Mouse (Mus musculus) CH12.LX (cell line): ENCODE results near the gene 1700022I11Rik. TPM values are rescaled to one million over a fixed set of nuclear protein-coding genes. Genes with fewer than 3 reads are reported as not detected.
A peak's percentile ranks its signal among the peaks of the same experiment; 100 is the strongest.

Experiments used
- DNase-seq: peaks from one replicate; pipeline ENCODE4 v3.0.0-alpha.2; 2013; ENCODE audit errors: extremely low read depth
- H3K27ac ChIP-seq: 2 replicates; pipeline ENCODE4 v1.5.1; 2012; ENCODE audit warnings: low read depth, mild to moderate bottlenecking, control low read depth, moderate library complexity; ENCODE audit not compliant: insufficient read depth
- H3K27me3 ChIP-seq: replicated peaks from 2 replicates; pipeline ENCODE3; 2012; ENCODE audit warnings: inconsistent platforms
- H3K36me3 ChIP-seq, 2 experiments: replicated peaks in 1 of 2; 2 replicates each; pipeline versions ENCODE3 to v1.6.1; 2012; ENCODE audit warnings: inconsistent platforms in 1 of 2, low read length in 1 of 2, mild to moderate bottlenecking in 1 of 2, mixed read lengths in 1 of 2, moderate library complexity in 1 of 2; ENCODE audit not compliant: control insufficient read depth in 1 of 2, insufficient read depth in 1 of 2
- H3K4me1 ChIP-seq, 2 experiments: 2 replicates each; pipeline ENCODE4 v1.6.1; 2012; ENCODE audit warnings: inconsistent platforms in 1 of 2, moderate library complexity in 1 of 2; ENCODE audit not compliant: insufficient read depth in 2 of 2, control insufficient read depth in 1 of 2
- H3K4me2 ChIP-seq: 2 replicates; pipeline ENCODE4 v1.6.1; 2012; ENCODE audit warnings: low read depth, mild to moderate bottlenecking, control low read depth; ENCODE audit not compliant: poor library complexity, insufficient read depth, severe bottlenecking
- H3K4me3 ChIP-seq, 3 experiments: fragments of 150-350 bp in 1 of 3; sonication (generic) in 1 of 3; replicated peaks in 1 of 3; 2 replicates each; pipeline versions ENCODE3 to v1.5.1; 2011 to 2012; ENCODE audit warnings: low read depth in 2 of 3, low read length in 2 of 3, mild to moderate bottlenecking in 2 of 3, moderate library complexity in 2 of 3, control low read depth in 1 of 3, improper control_type of control experiment in 1 of 3, inconsistent platforms in 1 of 3, mixed read lengths in 1 of 3; ENCODE audit not compliant: poor library complexity in 1 of 3
- H3K79me2 ChIP-seq: replicated peaks from 2 replicates; pipeline ENCODE4 v1.6.1; 2012; ENCODE audit warnings: mild to moderate bottlenecking, moderate library complexity; ENCODE audit not compliant: control insufficient read depth, poor library complexity, insufficient read depth, severe bottlenecking; ENCODE audit errors: extremely low read depth
- H3K9ac ChIP-seq: 2 replicates; pipeline ENCODE4 v1.6.1; 2012; ENCODE audit warnings: low read depth, mild to moderate bottlenecking, control low read depth, moderate library complexity; ENCODE audit not compliant: insufficient read depth
- H3K9me3 ChIP-seq: replicated peaks from 2 replicates; pipeline ENCODE3; 2012; ENCODE audit warnings: low read length, inconsistent platforms, mixed read lengths
- BHLHE40 ChIP-seq: IDR thresholded peaks from 2 replicates; pipeline ENCODE4 v1.6.1; 2011; ENCODE audit warnings: mild to moderate bottlenecking, low read depth, low read length, improper control_type of control experiment
- CHD1 ChIP-seq: IDR thresholded peaks from 2 replicates; pipeline ENCODE4 v1.6.1; 2012; ENCODE audit warnings: low read depth, low read length, improper control_type of control experiment, inconsistent platforms
- CTCF ChIP-seq, 2 experiments: IDR thresholded peaks in 1 of 2; conservative IDR thresholded peaks in 1 of 2; 2 replicates each; pipeline ENCODE4 v1.5.1; 2011 to 2012; ENCODE audit warnings: low read depth in 2 of 2, low read length in 2 of 2, improper control_type of control experiment in 1 of 2, inconsistent platforms in 1 of 2, mild to moderate bottlenecking in 1 of 2, moderate library complexity in 1 of 2
- ETS1 ChIP-seq: conservative IDR thresholded peaks from 2 replicates; pipeline ENCODE4 v1.6.1; 2012; ENCODE audit warnings: low read depth, mild to moderate bottlenecking, inconsistent platforms, low read length, improper control_type of control experiment, moderate library complexity
- JUND ChIP-seq: conservative IDR thresholded peaks from 2 replicates; pipeline ENCODE4 v1.6.1; 2011; ENCODE audit warnings: low read depth, low read length, improper control_type of control experiment
- MAFK ChIP-seq: IDR thresholded peaks from 2 replicates; pipeline ENCODE4 v1.6.1; 2011; ENCODE audit warnings: low read length, improper control_type of control experiment; ENCODE audit not compliant: insufficient replicate concordance
- MXI1 ChIP-seq: IDR thresholded peaks from 2 replicates; pipeline ENCODE4 v1.6.1; 2011; ENCODE audit warnings: mild to moderate bottlenecking, low read depth, low read length, improper control_type of control experiment
- PAX5 ChIP-seq: IDR thresholded peaks from 2 replicates; pipeline ENCODE4 v1.6.1; 2012; ENCODE audit warnings: low read length, inconsistent platforms, mixed read lengths
- POLR2A ChIP-seq: IDR thresholded peaks from 2 replicates; pipeline ENCODE4 v1.6.1; 2011; ENCODE audit warnings: low read depth, mild to moderate bottlenecking, improper control_type of control experiment, low read length
- RAD21 ChIP-seq: IDR thresholded peaks from 2 replicates; pipeline ENCODE4 v1.6.1; 2011; ENCODE audit warnings: low read depth, mild to moderate bottlenecking, low read length, improper control_type of control experiment, moderate library complexity
- RCOR1 ChIP-seq: conservative IDR thresholded peaks from 2 replicates; pipeline ENCODE4 v1.6.1; 2012; ENCODE audit warnings: low read depth, mild to moderate bottlenecking, inconsistent platforms, low read length, improper control_type of control experiment
- TCF12 ChIP-seq: IDR thresholded peaks from 2 replicates; pipeline ENCODE4 v1.6.1; 2014; ENCODE audit warnings: low read depth, mild to moderate bottlenecking, inconsistent platforms, low read length, improper control_type of control experiment
- UBTF ChIP-seq: IDR thresholded peaks from 2 replicates; pipeline ENCODE4 v1.6.1; 2012; ENCODE audit warnings: low read depth, mild to moderate bottlenecking, inconsistent platforms, low read length, improper control_type of control experiment, moderate library complexity
- USF2 ChIP-seq: conservative IDR thresholded peaks from 2 replicates; pipeline ENCODE4 v1.6.1; 2011; ENCODE audit warnings: low read depth, low read length, improper control_type of control experiment
- ZMIZ1 ChIP-seq: IDR thresholded peaks from 2 replicates; pipeline ENCODE4 v1.6.1; 2012; ENCODE audit warnings: low read depth, mild to moderate bottlenecking, inconsistent platforms, low read length, improper control_type of control experiment
- dilution Hi-C: fragments of 300-500 bp; cut with MboI; formaldehyde crosslinking; loops from 2 replicates; pipeline ENCODE4 v1.14.3; 2020; ENCODE audit warnings: low sequenced_read_pairs; ENCODE audit not compliant: extremely low pct_unique_long_range_greater_than_20kb, extremely low pct_ligation_motif_present
- in situ Hi-C: fragments of 300-500 bp; cut with MboI; formaldehyde crosslinking; loops from 3 replicates; pipeline ENCODE4 v1.14.3; 2019; ENCODE audit warnings: low sequenced_read_pairs, low pct_ligation_motif_present, low pct_unique_long_range_greater_than_20kb, mixed read lengths
- polyA plus RNA-seq: library from polyadenylated mRNA; unstranded; fragments of >175 nt; gene quantifications from 2 replicates; pipeline ENCODE4 v1.2.1, GENCODE M21; 2012; ENCODE audit warnings: low read depth; ENCODE audit not compliant: insufficient read length
- total RNA-seq, 2 experiments: library from RNA; depleted of rRNA; stranded (reverse); fragments of 300-350 nt in 1 of 2; fragments of >200 nt in 1 of 2; gene quantifications; 2 replicates each; pipeline ENCODE4 v1.2.3; 2012 to 2014

1700022I11Rik gene
- total and polyA plus RNA-seq, 3 experiments, result 0.24 to 0.55 TPM; not detected in 1

DNA sequence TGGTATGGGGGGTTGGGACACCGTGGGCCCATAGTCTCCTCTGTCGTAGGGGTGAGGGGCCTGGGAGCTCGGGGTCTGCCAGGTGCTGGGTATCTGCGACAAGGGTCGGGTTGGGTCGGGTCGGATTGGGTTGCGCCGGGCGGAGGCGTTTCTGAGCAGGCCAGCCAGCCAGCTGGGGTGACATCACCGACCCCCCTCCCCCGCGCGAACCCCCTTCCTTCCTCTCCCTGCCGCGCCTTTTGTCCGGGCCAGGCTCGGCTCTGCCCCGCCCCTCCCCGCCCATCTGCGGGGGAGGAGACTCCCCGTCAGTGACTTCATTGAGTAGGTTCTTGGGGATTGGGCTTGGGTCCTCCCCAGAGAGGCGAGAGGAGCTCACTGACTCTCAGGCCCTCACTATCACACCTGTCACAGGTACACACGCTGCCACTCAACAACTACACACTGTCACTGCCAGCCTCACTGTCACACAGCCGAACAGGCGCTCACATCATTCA, 19.3 kb upstream of the 1700022I11Rik start:
- H3K9me3 ChIP-seq, result no peaks in the 10 kb centered on the region
- no peak overlapping the region for H3K27ac ChIP-seq
- H3K4me1 ChIP-seq, result peaks cover 8 to 60% of the 10 kb centered on the region in 2 experiments
- no peaks in the 10 kb centered on the region for H3K79me2 ChIP-seq
- H3K36me3 ChIP-seq, result peaks cover 0 to 6% of the 10 kb centered on the region in 2 experiments
- peak; percentile 78 for DNase-seq
- dilution Hi-C loops (no loop called here), in situ Hi-C loops (no loop called here)
- H3K9ac ChIP-seq, result peak overlapping the region; percentile 80
- peak overlapping the region; percentile 57 to 74 (median 68) for H3K4me3 ChIP-seq
- peak overlapping the region; percentile 65 for H3K4me2 ChIP-seq
- TF ChIP-seq ZMIZ1 (no peak), POLR2A (peak; percentile 47)
- H3K27me3 ChIP-seq, result peaks cover 30% of the 10 kb centered on the region

DNA sequence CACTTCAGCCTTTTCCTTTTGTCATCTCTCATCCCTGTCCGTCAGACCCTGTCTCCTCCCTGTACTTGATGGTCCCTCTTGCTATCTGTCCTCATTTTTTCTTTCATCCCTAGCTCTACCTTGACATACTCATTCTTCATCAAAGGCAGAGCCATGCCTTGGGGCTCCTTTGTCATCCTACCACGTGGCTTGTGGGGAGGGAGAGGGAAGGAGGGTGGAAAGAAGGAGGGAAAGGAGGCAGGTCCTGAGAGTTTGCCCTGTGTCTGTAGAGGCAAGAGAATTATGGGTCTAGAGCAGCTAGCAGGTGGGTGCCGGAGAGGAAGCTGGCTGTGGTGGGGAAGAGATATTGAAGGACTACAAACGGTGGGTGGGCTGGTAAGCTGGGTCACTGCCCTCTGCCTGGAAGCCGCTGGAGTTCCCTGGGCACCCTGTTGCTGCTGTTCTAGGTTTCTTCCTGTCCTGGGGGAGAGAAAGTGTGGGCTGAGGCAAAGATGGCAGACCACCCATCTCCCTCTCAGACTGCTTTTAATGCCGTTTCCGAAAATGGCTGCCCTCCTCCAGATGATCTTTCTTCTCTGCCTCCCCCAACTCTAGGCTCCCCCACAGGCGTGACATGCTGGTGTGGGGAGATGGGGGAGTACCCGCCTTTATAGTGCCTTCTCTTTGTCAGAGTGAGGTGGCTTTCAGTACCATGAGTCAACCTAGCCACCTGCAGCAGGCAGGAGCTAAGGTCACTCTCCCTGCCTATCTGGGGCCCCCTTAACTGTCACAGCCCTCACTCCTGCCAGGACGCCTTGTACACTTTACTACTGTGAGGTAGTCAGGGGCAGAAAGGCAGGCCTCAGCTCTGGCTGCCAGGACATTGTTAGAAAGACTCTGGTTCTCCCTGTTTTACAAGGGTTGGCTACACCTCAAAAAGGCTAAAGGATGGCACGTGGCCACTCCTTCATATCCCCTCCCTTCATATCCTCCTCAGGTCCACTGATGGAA, 17.9 kb upstream of the 1700022I11Rik start:
- dilution Hi-C loops (no loop called here), in situ Hi-C loops (no loop called here)
- H3K27me3 ChIP-seq, result peaks cover 18% of the 10 kb centered on the region

DNA sequence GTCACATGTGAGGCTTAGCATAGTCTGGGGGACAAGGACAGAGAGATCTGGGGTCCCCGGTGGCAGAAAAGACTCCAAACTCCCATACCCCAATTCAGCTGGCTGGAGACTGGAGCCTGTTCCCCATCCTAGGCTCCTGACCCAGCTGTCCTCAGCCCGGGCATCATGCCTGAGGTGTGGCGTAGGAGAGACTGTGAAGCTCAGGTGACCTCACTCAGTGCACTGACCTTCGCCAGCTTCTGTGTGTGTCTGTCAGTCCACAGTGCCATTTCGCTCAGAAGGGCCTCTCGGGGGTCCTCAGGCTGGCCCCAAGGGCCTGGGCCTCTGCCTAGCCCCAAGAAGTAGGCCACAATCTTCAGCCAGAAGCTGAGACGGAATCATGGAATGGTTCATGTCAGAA, 16.8 kb upstream of the 1700022I11Rik start:
- H3K27me3 ChIP-seq, result peaks cover 8% of the 10 kb centered on the region
- no peaks in the 10 kb centered on the region for H3K9me3 ChIP-seq
- H3K4me1 ChIP-seq, result peaks cover 8 to 58% of the 10 kb centered on the region in 2 experiments
- in situ Hi-C loops (no loop called here), dilution Hi-C loops (no loop called here)
- H3K79me2 ChIP-seq, result no peaks in the 10 kb centered on the region
- no peak overlapping the region for H3K9ac ChIP-seq
- H3K4me2 ChIP-seq, result no peak overlapping the region
- DNase-seq, result no peak
- peaks cover 4 to 24% of the 10 kb centered on the region in 2 experiments for H3K36me3 ChIP-seq
- no peak overlapping the region for H3K4me3 ChIP-seq
- H3K27ac ChIP-seq, result no peak overlapping the region
- TF ChIP-seq CTCF (conservative IDR thresholded peaks at IDR 0.05 in 1 of 2, IDR thresholded peaks at IDR 0.05 in 1 of 2; ENCODE audit: low read depth in 2 of 2, low read length in 2 of 2) (no peak), RCOR1 (no peak), CHD1 (no peak), BHLHE40 (no peak), JUND (no peak), MXI1 (no peak), UBTF (no peak), USF2 (no peak), TCF12 (no peak), MAFK (no peak), POLR2A (no peak), PAX5 (no peak)

More for the DNA sequence above, 17.9 kb upstream of the 1700022I11Rik start:
- H3K4me3 ChIP-seq, result no peak overlapping the region
- H3K9ac ChIP-seq, result no peak overlapping the region
- no peak overlapping the region for H3K27ac ChIP-seq
- peaks cover 0 to 13% of the 10 kb centered on the region in 2 experiments for H3K36me3 ChIP-seq
- DNase-seq, result no peak
- peaks cover 8 to 63% of the 10 kb centered on the region in 2 experiments for H3K4me1 ChIP-seq
- TF ChIP-seq RAD21, result no peak
- 0 out of 2 replicates have a peak, but pooled peaks have one; percentile 10 for TF ChIP-seq ETS1
- TF ChIP-seq, all 38 proteins: peak for 1
- Histone ChIP-seq H3K9me3 (no peaks in the 10 kb centered on the region), H3K79me2 (no peaks in the 10 kb centered on the region), H3K4me2 (no peak overlapping the region)
